Mouse (Mus musculus): Measurements from ENCODE around the gene Srp68. TPM values are rescaled to one million over a fixed set of nuclear protein-coding genes. Genes with fewer than 3 reads are reported as not detected.

The Srp68 gene
- polyA plus RNA-seq, 1 experiment = 83.0 TPM

DNA sequence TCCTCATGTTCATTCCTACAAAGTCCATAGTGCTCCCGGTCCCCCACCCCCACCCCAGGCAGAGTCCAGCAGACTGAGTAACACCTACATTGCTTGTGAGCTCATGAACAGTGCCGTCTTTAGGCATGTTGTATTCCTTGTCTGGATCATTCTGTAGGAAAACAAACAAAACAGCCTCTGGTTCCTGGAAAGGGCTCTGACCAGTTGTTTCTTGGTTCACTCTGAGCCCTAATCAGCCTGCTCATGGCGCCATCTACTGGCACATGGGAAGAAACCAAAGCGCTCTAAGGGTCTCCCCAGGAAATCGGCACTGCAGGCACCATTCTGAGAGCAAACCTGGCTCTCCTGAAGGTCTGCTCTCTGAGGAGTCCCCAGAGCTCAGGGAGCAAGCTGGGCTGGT is 20.3 kb upstream of the Srp68 start:
- no peak overlapping the region for H3K4me2 ChIP-seq (ENCODE audit: low read depth)
- no peak overlapping the region for H3ac ChIP-seq (ENCODE audit: control insufficient read depth, insufficient read length)
- H3K36me3 ChIP-seq (ENCODE audit: control insufficient read depth, insufficient read depth) = peaks cover 5% of the 10 kb centered on the region
- no peaks in the 10 kb centered on the region for H3K79me2 ChIP-seq (ENCODE audit: control insufficient read depth, insufficient read depth)
- no peak overlapping the region for H3K4me3 ChIP-seq
- H3K27me3 ChIP-seq (ENCODE audit: control insufficient read depth, insufficient read depth, insufficient read length) = no peaks in the 10 kb centered on the region
- TF ChIP-seq MYOG (IDR thresholded peaks at IDR 0.05; ENCODE audit: control insufficient read depth in 1 of 3, insufficient read depth in 1 of 3, insufficient read length in 2 of 3, low read depth in 2 of 3) (peak in 1 of 3 experiments; percentile 30), POLR2AphosphoS2 (IDR thresholded peaks at IDR 0.05; ENCODE audit: insufficient read length, low read depth) (no peak)

GRCm38 (mm10) chr11:116293538-116294137 is 19.6 kb upstream of the Srp68 start:
- H3K36me3 ChIP-seq (ENCODE audit: control insufficient read depth, insufficient read depth) = peaks cover 5% of the 10 kb centered on the region
- no peaks in the 10 kb centered on the region for H3K79me2 ChIP-seq (ENCODE audit: control insufficient read depth, insufficient read depth)
- no peak overlapping the region for H3ac ChIP-seq (ENCODE audit: control insufficient read depth, insufficient read length)
- peak overlapping the region; percentile 18 for H3K4me2 ChIP-seq (ENCODE audit: low read depth)
- TF ChIP-seq SRF (IDR thresholded peaks at IDR 0.05; ENCODE audit: control insufficient read depth, insufficient read length, low read depth) = no peak
- no peak overlapping the region for H3K4me3 ChIP-seq
- H3K27me3 ChIP-seq (ENCODE audit: control insufficient read depth, insufficient read depth, insufficient read length) = no peaks in the 10 kb centered on the region

DNA sequence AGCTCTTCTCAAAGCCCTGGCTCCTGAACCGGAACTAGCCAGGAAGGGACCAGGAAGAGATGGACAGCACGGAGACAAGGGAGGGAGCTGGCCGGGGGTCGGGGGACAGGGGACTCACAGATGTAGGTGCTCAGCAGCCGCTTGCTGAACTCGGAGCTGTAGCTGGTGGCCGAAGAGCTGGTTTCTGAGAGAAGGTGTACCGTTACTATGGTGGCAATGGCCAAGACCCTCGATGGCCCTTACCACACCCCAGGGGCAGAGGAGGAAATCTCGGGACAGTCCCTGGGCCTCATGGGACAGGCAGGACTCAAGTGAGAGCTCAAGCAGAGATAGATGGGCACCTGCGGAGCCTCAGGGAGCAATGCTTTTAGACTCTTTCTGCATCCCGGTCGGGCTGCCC is 18.4 kb upstream of the Srp68 start:
- no peaks in the 10 kb centered on the region for H3K27me3 ChIP-seq (ENCODE audit: control insufficient read depth, insufficient read depth, insufficient read length)
- peaks cover 5% of the 10 kb centered on the region for H3K36me3 ChIP-seq (ENCODE audit: control insufficient read depth, insufficient read depth)
- no peak overlapping the region for H3K4me2 ChIP-seq (ENCODE audit: low read depth)
- no peaks in the 10 kb centered on the region for H3K79me2 ChIP-seq (ENCODE audit: control insufficient read depth, insufficient read depth)
- TF ChIP-seq MAX (IDR thresholded peaks at IDR 0.05; ENCODE audit: low read depth) (no peak), REST (IDR thresholded peaks at IDR 0.05; ENCODE audit: insufficient read depth, insufficient read length) (no peak), E2F4 (IDR thresholded peaks at IDR 0.05; ENCODE audit: insufficient read depth) (no peak), TCF12 (IDR thresholded peaks at IDR 0.05; ENCODE audit: insufficient read depth, poor library complexity, severe bottlenecking) (no peak), USF1 (IDR thresholded peaks at IDR 0.05; ENCODE audit: low read depth) (no peak), POLR2A (IDR thresholded peaks at IDR 0.05; ENCODE audit: insufficient read length, low read depth) (no peak), CEBPB (IDR thresholded peaks at IDR 0.05; ENCODE audit: insufficient read depth, poor library complexity, severe bottlenecking) (no peak), MYOD1 (IDR thresholded peaks at IDR 0.05; ENCODE audit: control insufficient read depth in 1 of 3, insufficient read length in 2 of 3, low read depth in 2 of 3) (no peak)
- no peak overlapping the region for H3ac ChIP-seq (ENCODE audit: control insufficient read depth, insufficient read length)
- H3K4me3 ChIP-seq = no peak overlapping the region

DNA sequence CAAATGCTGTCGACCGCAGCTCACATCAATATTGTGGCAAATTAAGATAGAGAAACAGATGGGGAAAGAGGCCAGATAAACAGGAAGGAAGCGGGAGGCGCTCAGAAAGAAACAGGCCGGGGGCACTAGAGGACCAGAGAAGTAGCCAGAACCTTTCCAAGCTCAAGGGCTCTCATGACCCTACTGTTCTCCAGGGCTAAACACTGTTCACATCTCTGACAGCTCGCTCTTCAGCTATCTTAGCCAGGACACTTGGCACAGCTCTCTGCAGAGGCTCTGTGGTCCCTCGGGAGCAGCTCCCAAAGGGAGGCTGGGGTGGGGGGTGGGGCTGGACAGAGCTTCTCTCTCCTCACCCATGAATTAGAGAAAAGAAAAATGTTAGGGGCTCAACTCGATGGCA is 16.5 kb upstream of the Srp68 start:
- TF ChIP-seq CEBPB (IDR thresholded peaks at IDR 0.05; ENCODE audit: insufficient read depth, poor library complexity, severe bottlenecking) (no peak), POLR2A (IDR thresholded peaks at IDR 0.05; ENCODE audit: insufficient read length, low read depth) (no peak), REST (IDR thresholded peaks at IDR 0.05; ENCODE audit: insufficient read depth, insufficient read length) (no peak), MYOG (IDR thresholded peaks at IDR 0.05; ENCODE audit: control insufficient read depth in 1 of 3, insufficient read depth in 1 of 3, insufficient read length in 2 of 3, low read depth in 2 of 3) (no peak), E2F4 (IDR thresholded peaks at IDR 0.05; ENCODE audit: insufficient read depth) (no peak), SRF (IDR thresholded peaks at IDR 0.05; ENCODE audit: control insufficient read depth, insufficient read length, low read depth) (no peak), POLR2AphosphoS2 (IDR thresholded peaks at IDR 0.05; ENCODE audit: insufficient read length, low read depth) (no peak), MYOD1 (IDR thresholded peaks at IDR 0.05; ENCODE audit: control insufficient read depth in 1 of 3, insufficient read length in 2 of 3, low read depth in 2 of 3) (no peak), USF1 (IDR thresholded peaks at IDR 0.05; ENCODE audit: low read depth) (no peak), MAX (IDR thresholded peaks at IDR 0.05; ENCODE audit: low read depth) (no peak), TCF12 (IDR thresholded peaks at IDR 0.05; ENCODE audit: insufficient read depth, poor library complexity, severe bottlenecking) (no peak), TCF3 (IDR thresholded peaks at IDR 0.05; ENCODE audit: insufficient read length, low read depth) (no peak)
- Histone ChIP-seq H3K27me3 (ENCODE audit: control insufficient read depth, insufficient read depth, insufficient read length) (no peaks in the 10 kb centered on the region), H3K4me2 (ENCODE audit: low read depth) (no peak overlapping the region), H3K79me2 (ENCODE audit: control insufficient read depth, insufficient read depth) (no peaks in the 10 kb centered on the region), H3K4me3 (no peak overlapping the region), H3ac (ENCODE audit: control insufficient read depth, insufficient read length) (no peak overlapping the region), H3K36me3 (ENCODE audit: control insufficient read depth, insufficient read depth) (peaks cover 5% of the 10 kb centered on the region)

GRCm38 (mm10) chr11:116287351-116287750 is 13.3 kb upstream of the Srp68 start:
- Histone ChIP-seq H3K36me3 (ENCODE audit: control insufficient read depth, insufficient read depth) (peaks cover 5% of the 10 kb centered on the region), H3ac (ENCODE audit: control insufficient read depth, insufficient read length) (no peak overlapping the region), H3K79me2 (ENCODE audit: control insufficient read depth, insufficient read depth) (no peaks in the 10 kb centered on the region), H3K4me2 (ENCODE audit: low read depth) (peak overlapping the region; percentile 4), H3K27me3 (ENCODE audit: control insufficient read depth, insufficient read depth, insufficient read length) (peaks cover 10% of the 10 kb centered on the region), H3K4me3 (no peak overlapping the region)
- TF ChIP-seq USF1 (IDR thresholded peaks at IDR 0.05; ENCODE audit: low read depth) (no peak), POLR2A (IDR thresholded peaks at IDR 0.05; ENCODE audit: insufficient read length, low read depth) (no peak), REST (IDR thresholded peaks at IDR 0.05; ENCODE audit: insufficient read depth, insufficient read length) (no peak), TCF12 (IDR thresholded peaks at IDR 0.05; ENCODE audit: insufficient read depth, poor library complexity, severe bottlenecking) (no peak), MAX (IDR thresholded peaks at IDR 0.05; ENCODE audit: low read depth) (no peak), TCF3 (IDR thresholded peaks at IDR 0.05; ENCODE audit: insufficient read length, low read depth) (no peak)
